Mouse (Mus musculus) stomach, postnatal 0 days (tissue): Measurements from ENCODE around the gene Cacna1g. TPM values are rescaled to one million over a fixed set of nuclear protein-coding genes. Genes with fewer than 3 reads are reported as not detected.

Experiments
- ATAC-seq: fragments of 200-750 bp; cut with Nextera tagmentation; 2 replicates; pipeline ENCODE4 v1.8.0; 2017; ENCODE audit not compliant: low FRiP score, low TSS enrichment
- DNase-seq: peaks from one replicate; pipeline ENCODE4 v3.0.0-alpha.2; 2016; ENCODE audit warnings: low spot score
- H3K27ac ChIP-seq: fragments of 300-500 bp; sonication (generic); replicated peaks from 2 replicates; pipeline ENCODE4 v1.5.1; 2014; ENCODE audit warnings: mild to moderate bottlenecking, control low read depth
- H3K27me3 ChIP-seq: fragments of 300-500 bp; sonication (generic); 2 replicates; pipeline ENCODE4 v1.6.1; 2014; ENCODE audit warnings: low read length; ENCODE audit not compliant: control insufficient read depth, insufficient read depth
- H3K36me3 ChIP-seq: fragments of 300-500 bp; sonication (generic); 2 replicates; pipeline ENCODE4 v1.6.1; 2014; ENCODE audit warnings: low read length, mixed read lengths; ENCODE audit not compliant: control insufficient read depth, insufficient read depth
- H3K4me1 ChIP-seq: fragments of 300-500 bp; sonication (generic); replicated peaks from 2 replicates; pipeline ENCODE4 v1.6.1; 2014; ENCODE audit warnings: antibody characterized with exemption; ENCODE audit not compliant: control insufficient read depth, insufficient read depth
- H3K4me2 ChIP-seq: fragments of 300-500 bp; sonication (generic); replicated peaks from 2 replicates; pipeline ENCODE4 v1.6.1; 2014; ENCODE audit warnings: low read depth, mild to moderate bottlenecking, control low read depth, moderate library complexity
- H3K4me3 ChIP-seq: fragments of 300-500 bp; sonication (generic); 2 replicates; pipeline ENCODE4 v1.5.1; 2014; ENCODE audit warnings: low read depth, low read length, control low read depth
- H3K9ac ChIP-seq: fragments of 300-500 bp; sonication (generic); 2 replicates; pipeline ENCODE4 v1.6.1; 2014; ENCODE audit warnings: mild to moderate bottlenecking, low read length, control low read depth, mixed read lengths
- H3K9me3 ChIP-seq: fragments of 300-500 bp; sonication (generic); 2 replicates; pipeline ENCODE4 v1.6.1; 2016; ENCODE audit warnings: low read length; ENCODE audit not compliant: control insufficient read depth
- CTCF ChIP-seq: IDR thresholded peaks from 2 replicates; pipeline ENCODE4 v1.5.1; 2016; ENCODE audit warnings: antibody characterized with exemption, low read depth, mild to moderate bottlenecking, moderate library complexity
- EP300 ChIP-seq: optimal IDR thresholded peaks from 2 replicates; pipeline ENCODE3; 2016; ENCODE audit warnings: antibody characterized with exemption
- WGBS: fragments of 180-500 bp; shearing (Covaris S2); extraction: QIAGEN DNeasy Blood & Tissue Kit; methylation state at CpG from one replicate; pipeline ENCODE4 v1.1.7; 2014; 5-methylcytosine and 5-hydroxymethylcytosine counted together
- polyA plus RNA-seq: library from polyadenylated mRNA; unstranded; fragments of >200 nt; fragmentation: Nextera tagmentation; extraction: Ambion mirVana; gene quantifications from 2 replicates; pipeline ENCODE4 v1.2.1, GENCODE M21; 2015

The Cacna1g gene
- polyA plus RNA-seq, 1 experiment from 2014 or later: 1.8 TPM

DNA sequence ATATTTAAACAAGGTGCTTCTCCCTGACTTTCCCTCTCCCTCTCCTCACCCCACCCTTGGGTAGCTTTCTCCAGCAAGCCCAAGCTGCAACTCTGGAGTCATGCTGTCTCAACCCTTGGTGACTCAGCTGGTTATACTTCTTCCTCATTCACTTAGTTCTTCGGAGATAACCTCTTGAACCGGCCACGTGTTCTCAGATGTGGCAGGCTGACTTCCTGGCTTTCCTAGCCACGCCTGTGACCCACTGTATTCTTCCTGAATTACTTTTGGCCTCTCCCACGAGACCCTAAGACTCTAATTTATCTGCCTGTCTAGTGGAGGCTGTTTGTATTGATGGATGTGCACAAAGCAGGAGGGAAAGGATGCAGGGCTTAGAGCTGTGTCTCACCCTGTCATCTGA lies 103.2 kb downstream of the Cacna1g start:
- H3K4me1 ChIP-seq: no peaks in the 10 kb centered on the region; the same call in 1 of the 2 replicates
- H3K27me3 ChIP-seq: no peaks in the 10 kb centered on the region
- H3K4me3 ChIP-seq: no peak overlapping the region
- no peaks in the 10 kb centered on the region for H3K9me3 ChIP-seq
- no peak overlapping the region for H3K4me2 ChIP-seq
- 12% methylated on average over 5 of the region's 5 CpGs for WGBS
- no peaks in the 10 kb centered on the region for H3K36me3 ChIP-seq
- DNase-seq (peak; percentile 83), ATAC-seq (peak; percentile 94)
- TF ChIP-seq EP300 (no peak), CTCF (no peak)
- H3K9ac ChIP-seq: no peak overlapping the region
- H3K27ac ChIP-seq: peak overlapping the region; percentile 20; the same call in 1 of the 2 replicates

DNA sequence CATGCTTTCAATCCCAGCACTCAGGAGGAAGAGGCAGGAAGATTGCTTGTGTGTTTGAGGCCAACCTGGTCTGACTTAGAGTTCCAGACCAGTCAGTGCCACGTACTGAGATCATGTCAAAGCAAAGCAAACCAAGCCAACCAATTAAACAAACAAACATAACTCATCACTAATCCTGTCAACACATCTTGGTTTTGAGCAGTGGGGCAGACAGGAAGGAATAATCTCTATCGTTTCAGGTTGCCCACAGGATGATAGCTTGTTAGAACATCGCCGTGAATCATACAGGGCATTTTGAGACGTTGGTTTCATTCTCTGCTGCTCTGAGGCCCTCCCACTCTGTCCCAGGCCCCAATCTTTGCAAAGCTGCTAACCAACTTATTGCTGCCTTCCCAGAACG lies 104.0 kb downstream of the Cacna1g start:
- Histone ChIP-seq H3K9ac (no peak overlapping the region; the same call in 1 of the 2 replicates), H3K27ac (no peak overlapping the region)
- 67% methylated on average over 6 of the region's 6 CpGs for WGBS

DNA sequence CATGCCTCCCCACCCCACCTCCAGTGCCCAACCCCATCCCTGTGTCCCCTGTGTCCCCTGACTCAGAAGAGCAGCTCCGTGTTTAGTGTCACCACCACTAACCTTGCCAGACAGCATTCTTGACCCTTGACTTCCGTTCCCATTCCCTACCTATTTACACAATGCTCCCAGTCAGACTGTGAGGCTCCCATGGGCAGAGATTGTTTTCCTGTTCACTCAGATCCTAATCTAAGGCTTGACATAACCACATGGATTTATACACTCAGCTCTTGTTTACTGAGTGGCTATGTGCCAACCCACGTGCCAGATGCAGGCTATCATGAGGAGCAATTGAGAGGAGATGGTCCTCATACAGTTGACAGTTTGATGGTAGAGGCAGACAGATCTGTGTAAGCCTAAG lies 108.7 kb downstream of the Cacna1g start:
- 35% methylated on average over 3 of the region's 3 CpGs for WGBS
- TF ChIP-seq EP300: no peak
- no peak for TF ChIP-seq CTCF
- H3K9ac ChIP-seq: no peak overlapping the region
- peak; percentile 77 for ATAC-seq
- no peaks in the 10 kb centered on the region for H3K36me3 ChIP-seq
- no peak overlapping the region for H3K4me3 ChIP-seq
- no peaks in the 10 kb centered on the region for H3K27me3 ChIP-seq
- no peak overlapping the region for H3K27ac ChIP-seq
- DNase-seq: peak; percentile 57
- H3K4me2 ChIP-seq: no peak overlapping the region
- no peaks in the 10 kb centered on the region for H3K9me3 ChIP-seq
- H3K4me1 ChIP-seq: peaks cover 2% of the 10 kb centered on the region

More for the DNA sequence above, 104.0 kb downstream of the Cacna1g start:
- Histone ChIP-seq H3K9me3 (no peaks in the 10 kb centered on the region), H3K4me2 (no peak overlapping the region), H3K36me3 (no peaks in the 10 kb centered on the region), H3K4me3 (no peak overlapping the region), H3K4me1 (no peaks in the 10 kb centered on the region; the same call in 1 of the 2 replicates), H3K27me3 (no peaks in the 10 kb centered on the region)
- TF ChIP-seq CTCF: no peak
- no peak for TF ChIP-seq EP300
- no peak for DNase-seq
- ATAC-seq: no peak

GRCm38 (mm10) chr11:94363690-94364089 lies 110.3 kb downstream of the Cacna1g start:
- Histone ChIP-seq H3K4me2 (no peak overlapping the region), H3K4me1 (peaks cover 2% of the 10 kb centered on the region; the same call in 1 of the 2 replicates), H3K27me3 (no peaks in the 10 kb centered on the region), H3K4me3 (no peak overlapping the region), H3K9ac (no peak overlapping the region), H3K9me3 (no peaks in the 10 kb centered on the region), H3K27ac (no peak overlapping the region), H3K36me3 (no peaks in the 10 kb centered on the region)
- ATAC-seq (no peak), DNase-seq (peak; percentile 59)
- TF ChIP-seq EP300 (peak; percentile 41), CTCF (no peak)
- WGBS: 42% methylated on average over 7 of the region's 7 CpGs

DNA sequence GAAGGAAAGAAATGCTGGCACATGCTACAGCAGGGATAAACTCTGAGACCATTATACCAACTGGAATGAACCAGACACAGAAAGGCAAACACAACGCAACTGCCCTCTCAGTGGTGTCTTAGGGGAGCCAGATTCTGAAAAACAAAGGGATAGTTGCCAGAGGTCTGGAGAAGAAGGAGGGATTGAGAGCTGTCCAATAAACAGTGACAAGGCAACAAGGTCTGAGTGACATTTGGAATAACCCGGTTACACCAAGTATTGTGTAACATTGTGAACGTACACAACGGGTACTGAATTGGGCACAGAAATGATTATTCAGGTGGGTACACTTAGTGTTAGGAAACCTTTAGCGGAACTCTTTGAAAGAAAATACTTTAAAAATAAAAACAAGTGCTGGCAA lies 111.9 kb downstream of the Cacna1g start:
- no peak overlapping the region for H3K4me3 ChIP-seq
- no peaks in the 10 kb centered on the region for H3K27me3 ChIP-seq
- H3K27ac ChIP-seq: no peak overlapping the region
- H3K36me3 ChIP-seq: no peaks in the 10 kb centered on the region
- TF ChIP-seq EP300 (no peak), CTCF (no peak)
- 84% methylated on average over 5 of the region's 5 CpGs for WGBS
- H3K9me3 ChIP-seq: no peaks in the 10 kb centered on the region
- peaks cover 2% of the 10 kb centered on the region; the same call in 1 of the 2 replicates for H3K4me1 ChIP-seq
- DNase-seq (no peak), ATAC-seq (no peak)
- no peak overlapping the region for H3K9ac ChIP-seq
- H3K4me2 ChIP-seq: no peak overlapping the region

DNA sequence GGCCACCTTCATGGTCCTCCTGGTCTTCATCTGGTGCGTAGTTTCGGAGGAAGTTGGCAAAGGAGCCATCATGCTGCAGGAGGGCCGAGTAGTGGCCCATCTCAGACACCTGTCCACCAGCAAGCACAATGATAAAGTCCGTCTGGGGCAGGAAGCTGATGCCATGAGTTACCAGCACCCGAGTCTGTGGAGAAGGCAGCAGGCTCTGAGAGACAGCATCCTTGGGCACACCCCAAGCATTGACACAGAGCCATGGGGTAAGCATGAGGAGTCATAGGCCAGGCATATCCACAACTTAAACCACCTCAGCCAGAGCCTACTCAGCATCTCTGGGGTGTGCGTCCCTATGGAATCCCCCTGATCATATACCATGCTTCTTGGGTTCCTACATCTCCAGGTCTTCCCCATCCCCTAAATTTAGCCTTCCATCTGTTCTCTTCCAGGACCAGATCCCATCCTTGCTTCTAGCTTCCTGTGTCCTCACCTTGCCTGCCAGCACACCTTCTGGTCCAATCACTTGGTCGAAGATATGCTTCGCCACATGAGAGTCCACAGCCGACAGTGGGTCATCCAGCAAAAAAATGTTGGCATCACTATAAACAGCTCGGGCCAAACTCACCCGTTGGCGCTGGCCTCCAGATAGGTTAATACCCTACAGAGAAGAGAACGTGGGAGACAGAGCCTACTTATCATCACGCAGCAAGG lies 112.7 kb downstream of the Cacna1g start:
- Histone ChIP-seq H3K4me2 (no peak overlapping the region), H3K9ac (no peak overlapping the region), H3K9me3 (no peaks in the 10 kb centered on the region), H3K4me1 (peaks cover 2% of the 10 kb centered on the region; the same call in 1 of the 2 replicates), H3K27ac (no peak overlapping the region), H3K36me3 (no peaks in the 10 kb centered on the region), H3K4me3 (no peak overlapping the region), H3K27me3 (no peaks in the 10 kb centered on the region)
- no peak for ATAC-seq
- no peak for TF ChIP-seq CTCF
- WGBS: 92% methylated on average over 14 of the region's 14 CpGs
- no peak for DNase-seq
